Mouse (Mus musculus): ENCODE data around the gene Gpr156. TPM values are rescaled to one million over a fixed set of nuclear protein-coding genes. Genes with fewer than 3 reads are reported as not detected.

The Gpr156 gene
- polyA plus RNA-seq, 1 experiment from 2014 or later, result 4.0 TPM

DNA sequence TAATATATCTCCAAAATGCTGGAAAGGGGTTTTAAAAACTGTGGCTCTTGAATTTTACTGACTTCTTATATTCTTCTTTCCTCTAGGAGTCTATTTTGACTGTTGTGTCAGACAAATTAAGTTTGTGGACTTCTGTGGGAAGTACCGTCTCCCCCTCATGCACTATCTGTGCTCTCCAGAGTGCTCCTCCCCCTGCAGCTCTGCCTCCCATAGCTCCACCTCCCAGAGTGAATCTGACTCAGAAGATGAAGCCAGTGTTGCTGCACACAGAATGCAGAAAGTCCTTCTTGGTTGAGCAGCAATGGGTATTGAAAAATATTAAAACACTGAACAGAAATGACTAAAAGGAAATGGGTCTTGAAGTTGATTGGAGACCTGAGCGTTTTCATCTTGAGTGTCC lies 35.1 kb upstream of the Gpr156 start:
- no peak for ATAC-seq (ENCODE audit: low FRiP score)
- Histone ChIP-seq H3K27ac (replicated peaks) (no peak overlapping the region), H3K36me3 (peaks cover 58% of the 10 kb centered on the region), H3K4me1 (0 out of 2 replicates have a peak, but pooled peaks cover 6% of the 10 kb centered on the region), H3K4me3 (replicated peaks) (no peak overlapping the region), H3K4me2 (no peak overlapping the region), H3K9me3 (replicated peaks) (no peaks in the 10 kb centered on the region), H3K9ac (replicated peaks) (no peak overlapping the region), H3K27me3 (replicated peaks) (no peaks in the 10 kb centered on the region)
- WGBS, result 87% methylated on average over 2 of the region's 2 CpGs

DNA sequence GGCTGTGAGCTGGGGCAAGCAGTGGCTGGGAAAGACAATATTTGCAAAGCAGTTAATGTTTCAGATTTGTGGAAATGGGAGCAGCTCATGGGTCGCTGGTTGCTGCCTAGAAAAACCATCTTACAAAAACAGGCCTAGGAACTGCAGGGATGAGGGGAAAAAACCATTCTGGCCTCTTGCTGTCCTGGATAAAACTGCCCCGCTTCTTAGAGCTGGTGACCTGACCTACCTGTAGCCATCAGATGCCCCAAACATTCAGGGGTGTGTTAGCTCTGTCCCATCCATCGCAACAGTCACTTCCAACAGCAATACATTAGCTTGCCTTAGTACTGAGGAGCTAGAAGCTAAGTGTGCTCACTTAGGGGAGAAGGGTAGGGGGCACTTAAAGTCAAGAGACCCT lies 27.3 kb upstream of the Gpr156 start:
- ATAC-seq (ENCODE audit: low FRiP score), result no peak
- no peaks in the 10 kb centered on the region for H3K9me3 ChIP-seq (replicated peaks)
- no peak overlapping the region for H3K9ac ChIP-seq (replicated peaks)
- H3K27ac ChIP-seq (replicated peaks), result no peak overlapping the region
- no peak overlapping the region for H3K4me3 ChIP-seq (replicated peaks)
- 87% methylated on average over 3 of the region's 3 CpGs for WGBS
- no peaks in the 10 kb centered on the region for H3K27me3 ChIP-seq (replicated peaks)
- H3K36me3 ChIP-seq, result peaks cover 3% of the 10 kb centered on the region; the same call in 1 of the 2 replicates
- H3K4me1 ChIP-seq, result peaks cover 4% of the 10 kb centered on the region; the same call in 1 of the 2 replicates
- no peak overlapping the region for H3K4me2 ChIP-seq

DNA sequence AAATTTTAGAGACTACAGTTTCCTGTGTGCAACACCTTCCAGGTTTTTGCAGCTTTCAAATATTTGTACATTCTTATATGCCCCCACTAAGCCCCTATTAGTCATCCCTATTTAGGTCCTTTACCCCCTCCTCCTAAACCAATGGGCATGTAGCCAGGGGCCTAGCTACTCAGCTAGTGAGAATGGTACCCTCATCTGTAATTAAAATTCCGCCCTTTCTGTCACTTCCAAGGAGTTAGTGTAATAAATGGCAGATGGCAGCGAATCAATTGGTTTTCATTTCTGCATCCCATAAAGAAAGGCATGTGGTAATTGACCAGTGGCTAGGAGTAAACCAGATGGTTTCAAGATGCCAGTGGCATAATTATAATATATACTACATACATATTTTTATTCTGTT lies 23.6 kb upstream of the Gpr156 start:
- Histone ChIP-seq H3K4me3 (replicated peaks) (no peak overlapping the region), H3K27ac (replicated peaks) (no peak overlapping the region), H3K9me3 (replicated peaks) (no peaks in the 10 kb centered on the region), H3K9ac (replicated peaks) (no peak overlapping the region), H3K36me3 (no peaks in the 10 kb centered on the region), H3K27me3 (replicated peaks) (no peaks in the 10 kb centered on the region), H3K4me2 (no peak overlapping the region), H3K4me1 (peaks cover 4% of the 10 kb centered on the region; the same call in 1 of the 2 replicates)
- 27% methylated on average over 2 of the region's 2 CpGs for WGBS
- no peak for ATAC-seq (ENCODE audit: low FRiP score)

DNA sequence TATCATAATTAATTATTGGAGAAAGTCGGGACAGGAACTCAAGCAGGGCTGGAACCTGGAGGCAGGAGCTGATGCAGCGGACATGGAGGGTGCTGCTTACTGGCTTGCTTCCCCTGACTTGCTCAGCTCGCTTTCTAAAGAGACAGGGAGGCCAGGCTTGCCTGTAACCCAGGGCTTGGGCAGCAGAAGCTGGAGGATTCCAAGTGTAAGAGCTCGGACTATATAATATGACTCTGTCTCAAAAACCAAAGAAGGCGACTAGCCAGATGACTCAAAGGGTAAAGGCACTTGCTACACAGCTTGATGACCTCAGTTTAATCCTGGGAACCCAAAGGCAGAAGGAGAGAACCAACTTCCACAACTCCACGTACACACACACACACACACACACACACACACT lies 22.9 kb upstream of the Gpr156 start:
- WGBS, result 64% methylated on average over 6 of the region's 6 CpGs
- Histone ChIP-seq H3K9me3 (replicated peaks) (no peaks in the 10 kb centered on the region), H3K4me3 (replicated peaks) (no peak overlapping the region), H3K9ac (replicated peaks) (no peak overlapping the region), H3K4me1 (peaks cover 4% of the 10 kb centered on the region; the same call in 1 of the 2 replicates), H3K4me2 (no peak overlapping the region), H3K36me3 (no peaks in the 10 kb centered on the region), H3K27me3 (replicated peaks) (no peaks in the 10 kb centered on the region), H3K27ac (replicated peaks) (no peak overlapping the region)
- ATAC-seq (ENCODE audit: low FRiP score), result no peak

DNA sequence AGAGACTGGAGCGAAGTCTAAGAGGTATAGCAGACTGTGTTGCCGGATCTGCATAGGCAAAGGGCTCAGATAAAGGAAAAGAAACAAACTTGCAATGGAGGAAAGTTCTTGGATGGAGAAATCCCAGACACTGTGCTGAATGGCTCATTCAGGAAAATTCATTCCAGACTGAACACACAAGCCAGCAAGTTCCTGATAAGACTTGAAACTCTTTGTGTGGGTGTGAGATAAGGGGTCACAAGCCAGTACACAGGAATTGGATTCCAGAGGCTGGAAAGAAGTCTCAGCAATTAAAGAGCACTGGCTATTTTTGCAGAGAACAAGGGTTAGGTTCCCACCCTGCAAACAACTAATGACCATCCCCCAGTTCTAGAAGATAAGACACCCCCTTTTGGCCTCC lies 22.4 kb upstream of the Gpr156 start:
- no peak overlapping the region for H3K9ac ChIP-seq (replicated peaks)
- H3K4me2 ChIP-seq, result no peak overlapping the region
- no peaks in the 10 kb centered on the region for H3K9me3 ChIP-seq (replicated peaks)
- no peak overlapping the region for H3K27ac ChIP-seq (replicated peaks)
- ATAC-seq (ENCODE audit: low FRiP score), result no peak
- peaks cover 4% of the 10 kb centered on the region; the same call in 1 of the 2 replicates for H3K4me1 ChIP-seq
- H3K36me3 ChIP-seq, result no peaks in the 10 kb centered on the region
- WGBS, result 99% methylated on average over 2 of the region's 2 CpGs
- H3K27me3 ChIP-seq (replicated peaks), result no peaks in the 10 kb centered on the region
- H3K4me3 ChIP-seq (replicated peaks), result no peak overlapping the region

DNA sequence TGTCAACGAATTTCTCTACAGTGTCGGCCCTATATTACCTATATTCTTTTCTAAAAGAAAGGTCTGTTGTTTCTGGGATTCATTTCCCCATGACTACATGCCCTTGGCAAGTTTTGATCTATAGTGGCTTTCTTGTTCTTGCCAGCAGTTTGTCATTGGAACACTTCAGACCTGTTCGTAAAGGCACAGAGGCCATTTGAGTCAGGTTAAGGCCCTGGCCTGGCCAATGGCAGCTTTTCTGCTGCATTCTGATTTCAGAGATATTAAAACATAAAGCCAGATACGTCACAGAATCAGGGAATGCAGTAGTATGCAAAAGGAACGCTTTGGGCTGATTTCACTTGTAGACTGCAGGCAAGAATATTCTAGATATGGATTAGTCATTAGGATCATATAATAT lies 17.5 kb upstream of the Gpr156 start:
- Histone ChIP-seq H3K27me3 (replicated peaks) (no peaks in the 10 kb centered on the region), H3K27ac (replicated peaks) (no peak overlapping the region), H3K4me3 (replicated peaks) (no peak overlapping the region), H3K36me3 (no peaks in the 10 kb centered on the region), H3K4me2 (no peak overlapping the region), H3K4me1 (0 out of 2 replicates have a peak, but pooled peaks cover 4% of the 10 kb centered on the region), H3K9me3 (replicated peaks) (no peaks in the 10 kb centered on the region), H3K9ac (replicated peaks) (no peak overlapping the region)
- no peak for ATAC-seq (ENCODE audit: low FRiP score)
- 78% methylated on average over 5 of the region's 5 CpGs for WGBS

DNA sequence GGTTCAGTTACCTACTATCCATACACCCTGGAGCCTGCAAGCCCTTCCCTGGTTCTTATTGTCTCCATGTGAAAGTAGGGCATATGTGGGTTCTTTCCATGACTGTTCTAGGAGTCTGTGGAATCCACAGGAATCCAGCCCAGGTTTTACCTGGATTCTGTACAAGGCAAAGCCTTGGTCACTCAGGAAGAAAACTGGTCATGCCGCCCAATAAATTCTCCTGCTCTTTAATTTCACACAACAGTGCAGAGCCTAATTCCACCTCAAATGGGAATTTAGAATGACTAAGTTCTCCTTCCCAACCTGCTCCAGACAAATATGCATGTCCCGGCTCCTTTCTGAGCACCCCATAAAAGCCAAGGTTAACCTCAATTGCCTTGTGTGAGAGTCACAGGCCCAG lies 16.9 kb upstream of the Gpr156 start:
- Histone ChIP-seq H3K27me3 (replicated peaks) (no peaks in the 10 kb centered on the region), H3K4me3 (replicated peaks) (no peak overlapping the region), H3K9me3 (replicated peaks) (no peaks in the 10 kb centered on the region), H3K4me2 (no peak overlapping the region), H3K27ac (replicated peaks) (0 out of 2 replicates have a peak overlapping the region, but pooled peaks have one; percentile 4), H3K36me3 (no peaks in the 10 kb centered on the region), H3K9ac (replicated peaks) (no peak overlapping the region), H3K4me1 (0 out of 2 replicates have a peak, but pooled peaks cover 4% of the 10 kb centered on the region)
- ATAC-seq (ENCODE audit: low FRiP score), result peak; percentile 61; the same call in 1 of the 2 replicates
- WGBS, result 16% methylated on average over 2 of the region's 2 CpGs

DNA sequence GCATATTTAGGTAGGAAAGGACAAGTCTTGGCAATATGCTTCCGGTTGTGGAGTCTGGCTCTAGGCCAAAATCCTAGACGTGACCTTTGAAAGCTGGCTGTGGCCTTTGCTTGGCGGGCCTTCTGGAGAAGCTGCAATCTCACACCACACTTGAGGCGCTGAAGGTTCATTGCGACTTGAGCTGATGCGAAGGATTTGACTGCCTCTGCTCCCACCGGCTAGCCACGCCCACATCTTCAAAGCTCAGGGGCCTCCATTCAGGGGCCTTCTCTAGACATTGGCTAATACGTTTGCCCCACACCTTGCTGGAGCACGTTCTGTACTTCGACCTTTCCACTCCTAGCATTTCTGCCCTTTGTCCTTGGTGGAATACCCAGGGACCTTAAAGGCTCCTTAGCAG lies 15.0 kb upstream of the Gpr156 start:
- H3K4me3 ChIP-seq (replicated peaks), result no peak overlapping the region
- no peak overlapping the region for H3K9ac ChIP-seq (replicated peaks)
- H3K27ac ChIP-seq (replicated peaks), result no peak overlapping the region
- no peak overlapping the region for H3K4me2 ChIP-seq
- ATAC-seq (ENCODE audit: low FRiP score), result no peak
- no peaks in the 10 kb centered on the region for H3K27me3 ChIP-seq (replicated peaks)
- 0 out of 2 replicates have a peak, but pooled peaks cover 4% of the 10 kb centered on the region for H3K4me1 ChIP-seq
- WGBS, result 45% methylated on average over 11 of the region's 11 CpGs
- H3K9me3 ChIP-seq (replicated peaks), result no peaks in the 10 kb centered on the region
- no peaks in the 10 kb centered on the region for H3K36me3 ChIP-seq

DNA sequence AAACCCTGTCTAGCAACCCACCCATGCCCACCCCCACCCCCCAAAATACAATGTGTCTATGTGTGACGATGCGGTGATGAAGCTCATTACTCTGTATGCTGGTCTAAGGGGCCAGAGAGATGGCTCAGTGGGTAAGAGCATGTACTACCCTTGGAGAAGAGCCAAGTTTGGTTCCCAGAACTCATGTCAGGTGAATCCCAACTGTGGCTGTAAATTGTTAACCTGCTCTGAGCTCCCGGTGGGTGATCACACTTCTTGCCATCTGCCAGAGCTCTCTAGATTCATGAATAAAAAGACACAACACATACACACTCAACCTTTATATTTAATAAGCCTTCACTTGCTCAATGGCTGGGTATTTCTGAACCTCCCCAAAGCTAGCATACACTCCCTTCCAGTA lies 9.8 kb upstream of the Gpr156 start:
- no peak for ATAC-seq (ENCODE audit: low FRiP score)
- Histone ChIP-seq H3K27ac (replicated peaks) (no peak overlapping the region), H3K36me3 (no peaks in the 10 kb centered on the region), H3K4me1 (no peaks in the 10 kb centered on the region), H3K4me3 (replicated peaks) (no peak overlapping the region), H3K9ac (replicated peaks) (no peak overlapping the region), H3K9me3 (replicated peaks) (0 out of 2 replicates have a peak, but pooled peaks cover 4% of the 10 kb centered on the region), H3K27me3 (replicated peaks) (no peaks in the 10 kb centered on the region), H3K4me2 (no peak overlapping the region)
- 85% methylated on average over 3 of the region's 3 CpGs for WGBS

DNA sequence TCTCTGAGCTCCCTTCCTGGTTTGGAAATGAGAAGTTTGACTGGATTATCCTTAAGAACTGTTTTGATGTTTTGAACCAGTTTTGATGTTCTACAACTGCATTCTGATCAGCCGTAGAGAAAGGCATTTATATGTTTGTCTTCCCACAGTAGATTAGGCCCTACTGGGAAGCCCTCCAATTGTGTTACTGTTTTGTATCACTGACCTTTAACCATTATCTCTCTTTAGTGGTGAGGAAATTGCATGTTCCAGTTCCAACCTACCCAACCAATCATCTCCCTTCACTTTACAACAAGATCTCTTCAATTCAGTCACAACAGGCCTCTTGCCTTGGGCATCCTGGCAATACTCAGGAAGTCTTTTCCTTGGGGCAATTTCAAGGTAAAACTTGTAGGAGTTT lies 5.2 kb upstream of the Gpr156 start:
- H3K4me2 ChIP-seq, result no peak overlapping the region
- no peak overlapping the region for H3K27ac ChIP-seq (replicated peaks)
- H3K9ac ChIP-seq (replicated peaks), result no peak overlapping the region
- no peaks in the 10 kb centered on the region for H3K27me3 ChIP-seq (replicated peaks)
- no peak for ATAC-seq (ENCODE audit: low FRiP score)
- H3K4me1 ChIP-seq, result 0 out of 2 replicates have a peak, but pooled peaks cover 5% of the 10 kb centered on the region
- 0 out of 2 replicates have a peak, but pooled peaks cover 4% of the 10 kb centered on the region for H3K9me3 ChIP-seq (replicated peaks)
- no peak overlapping the region for H3K4me3 ChIP-seq (replicated peaks)
- no peaks in the 10 kb centered on the region for H3K36me3 ChIP-seq
- WGBS, result 79% methylated on average over 1 of the region's 1 CpGs

DNA sequence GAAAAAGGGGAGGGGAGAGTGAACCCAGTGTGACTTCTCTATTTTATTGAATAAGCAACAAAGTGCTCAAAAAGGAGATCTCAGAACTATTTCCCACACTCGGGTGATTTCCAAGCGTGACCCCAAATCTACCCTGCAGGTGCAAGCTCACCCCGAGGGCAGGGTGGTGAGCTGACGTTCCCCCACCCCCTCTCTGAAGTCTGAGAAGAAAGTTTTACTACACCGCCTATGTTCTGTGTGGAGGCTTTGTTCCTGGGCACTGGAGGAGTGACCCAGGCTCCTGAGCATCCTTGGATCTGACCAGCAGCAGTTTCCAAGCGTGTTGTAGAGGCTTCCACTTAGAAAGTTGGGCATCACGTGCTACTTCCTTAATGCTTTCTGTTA lies 514 bp downstream of the Gpr156 start:
- no peaks in the 10 kb centered on the region for H3K36me3 ChIP-seq
- peaks cover 26% of the 10 kb centered on the region for H3K4me1 ChIP-seq
- no peaks in the 10 kb centered on the region for H3K9me3 ChIP-seq (replicated peaks)
- no peak overlapping the region for H3K27ac ChIP-seq (replicated peaks)
- WGBS, result 7% methylated on average over 7 of the region's 7 CpGs
- peak; percentile 30; the same call in 1 of the 2 replicates for ATAC-seq (ENCODE audit: low FRiP score)
- peak overlapping the region; percentile 95 for H3K4me2 ChIP-seq
- peak overlapping the region; percentile 61 for H3K4me3 ChIP-seq (replicated peaks)
- peak overlapping the region; percentile 67; the same call in 1 of the 2 replicates for H3K9ac ChIP-seq (replicated peaks)
- H3K27me3 ChIP-seq (replicated peaks), result no peaks in the 10 kb centered on the region

DNA sequence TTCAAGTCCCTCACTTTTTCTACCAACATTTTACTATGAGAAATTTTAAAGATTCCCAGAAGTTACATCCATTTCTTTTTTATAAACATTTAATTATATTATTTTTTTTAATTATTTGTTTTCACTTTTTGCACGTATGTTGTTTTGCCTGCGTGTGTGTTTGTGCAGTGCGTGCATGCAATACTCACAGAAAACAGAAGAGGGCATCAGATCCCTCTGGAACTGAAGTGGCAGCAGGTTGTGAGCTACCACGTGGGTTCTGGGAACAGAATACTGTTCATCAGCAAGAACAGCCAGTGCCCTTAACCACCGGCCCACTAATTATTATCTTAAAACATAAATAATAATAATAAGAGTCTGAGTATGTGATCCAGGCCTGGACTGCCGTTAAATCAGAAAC lies 2.7 kb downstream of the Gpr156 start:
- Histone ChIP-seq H3K9ac (replicated peaks) (no peak overlapping the region), H3K4me2 (no peak overlapping the region), H3K9me3 (replicated peaks) (no peaks in the 10 kb centered on the region), H3K36me3 (no peaks in the 10 kb centered on the region), H3K27ac (replicated peaks) (no peak overlapping the region), H3K27me3 (replicated peaks) (no peaks in the 10 kb centered on the region), H3K4me1 (peaks cover 26% of the 10 kb centered on the region), H3K4me3 (replicated peaks) (no peak overlapping the region)
- WGBS, result 86% methylated on average over 6 of the region's 6 CpGs
- no peak for ATAC-seq (ENCODE audit: low FRiP score)
